Mouse (Mus musculus) thymus, adult 2 months (tissue): ENCODE results near the gene Cdx2.

Source experiments
- CTCF ChIP-seq: fragments of 200-500 bp; IDR thresholded peaks from 2 replicates; pipeline ENCODE4 v1.5.1; 2012; ENCODE audit warnings: mild to moderate bottlenecking, control low read depth, low read length, moderate library complexity, borderline replicate concordance; ENCODE audit not compliant: control insufficient read depth, poor library complexity, insufficient read depth; ENCODE audit errors: extremely low read depth
- POLR2A ChIP-seq: fragments of 200-500 bp; IDR thresholded peaks from 2 replicates; pipeline ENCODE4 v1.6.1; 2012; ENCODE audit warnings: mild to moderate bottlenecking, low read length, control low read depth, moderate library complexity; ENCODE audit not compliant: control insufficient read depth, poor library complexity, insufficient read depth; ENCODE audit errors: extremely low read depth

- TF ChIP-seq CTCF (no peak), POLR2A (no peak)
These were observed 10.9 kb upstream of the Cdx2 start for GRCm38 (mm10) chr5:147317991-147318390.
